Mouse (Mus musculus): Measurements from ENCODE around the gene Prkn. TPM values are rescaled to one million over a fixed set of nuclear protein-coding genes. Genes with fewer than 3 reads are reported as not detected.
A peak's percentile ranks its signal among the peaks of the same experiment; 100 is the strongest.

Gene Prkn
- total RNA-seq, 2 experiments from 2014 or later: 8.7 to 10.8 TPM

DNA sequence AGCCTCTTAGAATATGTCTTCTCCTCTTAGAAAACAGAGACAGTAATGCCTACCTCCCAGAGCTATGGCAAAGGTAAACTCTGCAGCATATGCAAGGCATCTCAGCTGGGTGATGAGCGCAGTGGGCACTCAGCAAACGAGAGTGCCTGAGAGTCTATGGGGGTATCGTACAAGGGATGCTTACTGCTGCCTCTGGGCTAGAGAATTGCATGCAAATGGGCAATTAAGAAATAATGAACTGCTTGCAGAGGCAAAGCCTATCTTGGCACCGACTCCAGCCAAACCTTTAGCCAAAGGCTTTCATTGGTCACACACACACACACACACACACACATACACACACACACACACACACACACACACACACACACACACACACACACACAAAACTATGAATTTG lies 290.7 kb downstream of the Prkn start:
- DNase-seq: no peak

- no peak for DNase-seq
Measured at GRCm38 (mm10) chr17:11142321-11142720, 302.1 kb downstream of the Prkn start.

DNA sequence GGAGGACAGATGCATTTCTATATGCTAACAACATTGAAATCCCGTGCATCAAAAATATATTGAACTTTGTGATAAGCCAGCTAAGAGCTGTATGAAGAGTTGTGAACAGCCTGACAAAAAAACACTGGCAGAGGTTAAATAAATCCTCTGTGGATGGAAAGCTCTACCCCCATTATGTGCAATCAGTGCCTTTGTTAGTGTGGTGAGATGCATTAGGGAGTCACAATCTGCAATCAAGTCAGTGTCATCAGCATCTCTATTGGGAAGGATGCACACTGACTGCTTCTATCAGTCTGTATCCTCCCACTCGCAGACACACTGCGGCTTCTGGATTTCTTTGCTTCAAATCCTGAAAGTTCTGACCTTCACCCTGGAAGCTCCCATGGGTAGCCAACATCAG lies 315.9 kb downstream of the Prkn start:
- no peak for DNase-seq

GRCm38 (mm10) chr17:11157536-11157935 lies 317.4 kb downstream of the Prkn start:
- no peak for DNase-seq

DNA sequence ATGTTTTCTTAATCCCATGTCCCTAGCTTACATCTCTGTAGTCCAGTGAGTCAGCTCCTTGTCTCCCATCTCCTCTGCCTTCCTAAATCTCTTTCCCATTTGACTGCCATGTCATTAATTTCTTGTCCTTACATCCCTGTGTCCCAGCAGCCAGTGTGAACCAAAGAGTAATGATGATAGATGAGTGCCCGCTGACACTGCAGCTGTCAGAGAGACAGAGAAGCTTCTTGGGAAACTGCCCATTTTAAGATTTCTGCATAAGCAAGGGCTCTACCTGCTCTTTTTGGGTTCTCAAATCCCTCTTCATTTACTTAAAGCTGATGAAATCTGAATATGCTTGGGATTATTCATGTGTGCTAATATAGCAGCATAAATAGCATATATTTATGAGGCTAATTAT lies 321.3 kb downstream of the Prkn start:
- no peak for DNase-seq

DNA sequence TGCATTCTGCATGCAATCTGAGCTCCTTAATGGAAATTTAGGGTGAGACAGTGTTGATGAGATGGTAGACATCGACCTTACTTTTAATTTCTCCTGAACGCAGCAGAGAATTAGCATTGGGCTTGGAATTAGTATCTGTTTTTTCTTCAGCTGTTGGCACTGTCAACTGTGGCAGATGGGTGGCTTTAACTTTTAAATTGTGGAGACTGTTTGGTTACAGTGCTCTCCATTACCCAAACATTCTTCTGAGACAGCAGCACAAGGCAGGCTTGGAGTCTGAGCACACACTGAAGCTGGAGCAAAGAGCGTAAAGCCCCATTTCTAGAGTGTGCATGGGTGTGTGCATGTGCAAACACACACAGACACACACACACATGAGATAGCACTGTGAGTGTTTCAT lies 322.6 kb downstream of the Prkn start:
- no peak for DNase-seq

- DNase-seq: no peak
Measured at GRCm38 (mm10) chr17:11187356-11187755, 347.2 kb downstream of the Prkn start.

DNA sequence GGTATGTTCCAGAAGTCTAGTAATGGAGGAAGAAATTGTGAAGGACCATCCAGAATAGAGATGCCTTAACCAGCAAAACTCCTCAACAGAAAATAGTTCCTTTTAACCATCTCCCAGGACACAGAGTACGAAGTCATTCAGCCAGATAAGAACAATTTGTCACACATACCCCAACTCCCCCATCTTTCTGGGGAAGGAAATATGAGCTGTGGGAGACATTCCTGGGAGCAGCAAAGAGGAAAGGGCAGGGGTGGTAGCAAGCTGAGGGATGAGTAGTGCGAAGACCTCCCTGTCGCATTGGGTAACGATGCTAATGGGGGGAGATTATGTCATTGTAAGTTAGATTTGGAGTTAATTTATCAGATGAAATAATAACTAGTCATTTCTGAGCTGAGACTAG lies 348.3 kb downstream of the Prkn start:
- no peak for DNase-seq

DNA sequence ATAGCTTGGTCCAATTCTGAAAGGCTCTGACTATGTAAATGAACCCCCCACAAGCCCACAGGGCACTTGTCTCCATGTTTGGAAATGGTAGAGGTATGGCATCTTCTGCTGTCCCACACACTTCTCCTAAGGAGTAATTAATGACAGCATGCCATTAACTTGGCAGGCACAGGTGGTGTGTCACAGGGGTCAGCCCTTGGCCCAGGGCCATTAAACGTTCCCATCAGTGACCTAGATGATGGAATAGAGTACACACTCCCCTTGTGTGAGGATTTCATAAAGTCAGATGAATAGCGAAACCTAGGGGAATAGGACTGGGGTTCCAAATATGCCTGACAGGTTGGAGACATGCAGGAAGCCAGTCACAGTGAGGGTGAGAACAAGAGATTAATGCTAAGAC lies 350.1 kb downstream of the Prkn start:
- no peak for DNase-seq

GRCm38 (mm10) chr17:11198134-11198533 lies 357.9 kb downstream of the Prkn start:
- no peak for DNase-seq

GRCm38 (mm10) chr17:11209063-11209462 lies 368.9 kb downstream of the Prkn start:
- DNase-seq: peak; percentile 70

GRCm38 (mm10) chr17:11211006-11211405 lies 370.8 kb downstream of the Prkn start:
- no peak for DNase-seq

- DNase-seq: peak; percentile 34
Measured at GRCm38 (mm10) chr17:11211591-11211990, 371.4 kb downstream of the Prkn start.

- no peak for DNase-seq
Measured at GRCm38 (mm10) chr17:11213689-11214088, 373.5 kb downstream of the Prkn start.

DNA sequence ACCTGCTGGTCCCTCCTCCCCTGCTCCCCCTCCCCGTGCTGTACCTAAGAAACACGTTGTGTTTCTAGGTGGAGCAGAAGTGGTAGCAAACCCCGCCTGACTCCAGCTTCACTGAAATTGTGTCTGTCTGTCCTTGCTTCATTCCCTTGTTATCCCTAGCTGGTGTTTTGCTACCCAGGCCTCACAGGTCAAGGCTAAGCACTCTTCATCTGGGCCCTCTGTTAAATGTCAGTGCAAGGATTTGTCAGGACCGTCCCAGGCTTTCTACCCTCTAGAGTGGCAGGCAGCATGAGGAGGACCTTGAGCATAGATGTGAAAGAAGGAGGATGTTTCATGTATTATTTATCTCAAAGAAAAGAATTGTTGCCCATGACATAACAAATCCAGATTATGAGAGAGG lies 388.8 kb downstream of the Prkn start:
- no peak for DNase-seq

DNA sequence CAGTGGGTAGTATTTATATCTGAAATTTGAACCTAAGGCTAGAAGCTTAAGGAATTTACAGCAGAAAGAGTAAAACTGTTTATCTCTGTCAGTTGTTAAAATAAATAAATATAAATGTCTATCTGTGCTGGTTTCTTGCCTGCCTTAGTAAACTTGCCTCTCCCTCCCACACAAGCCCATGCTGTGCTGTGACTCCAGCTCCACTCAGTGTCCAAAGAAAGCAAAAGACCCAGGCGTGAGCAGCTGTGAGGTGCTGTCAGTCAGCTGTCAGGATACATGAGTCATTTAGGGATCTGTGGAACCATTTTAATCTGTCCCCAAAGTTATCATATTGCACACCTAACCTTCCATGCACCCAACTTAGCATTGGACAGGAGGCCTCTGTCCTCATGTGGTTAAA lies 389.2 kb downstream of the Prkn start:
- no peak for DNase-seq

DNA sequence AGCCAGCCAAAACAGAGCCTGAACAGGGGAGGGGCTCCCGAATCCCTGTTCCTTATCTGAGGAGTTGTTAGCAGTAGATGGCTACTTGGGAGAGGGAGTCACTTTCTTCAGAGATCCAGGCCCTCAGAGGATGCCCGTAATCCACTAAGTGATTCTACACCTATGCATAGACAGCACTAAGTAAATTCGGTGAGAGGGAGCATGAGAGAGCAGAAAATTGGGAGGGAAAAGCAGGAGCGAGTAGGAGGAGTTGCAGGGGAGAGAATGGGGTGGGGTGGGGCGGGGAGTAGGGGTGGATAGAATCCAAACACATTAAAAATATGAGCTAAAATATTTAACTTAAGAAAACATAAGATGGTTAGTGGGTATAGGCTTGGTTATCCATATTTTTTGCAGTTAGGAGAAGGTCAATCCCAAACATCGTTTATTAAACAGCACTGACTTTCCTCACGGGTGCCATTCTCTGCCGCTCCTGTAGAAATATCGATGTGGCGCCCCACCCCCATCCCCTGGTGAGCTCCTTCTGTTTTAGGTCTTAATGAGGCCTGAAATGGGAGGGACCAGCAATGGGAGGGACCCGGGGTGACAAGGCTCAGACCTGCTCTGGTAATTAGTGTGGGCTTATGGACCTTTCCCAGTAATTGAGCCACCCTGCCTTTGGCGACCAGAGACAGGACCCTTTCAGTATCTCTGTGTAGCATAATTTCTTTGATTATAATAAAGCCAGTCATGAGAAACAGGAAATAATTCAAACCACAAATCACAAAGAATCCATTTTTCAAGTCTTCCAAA lies 390.6 kb downstream of the Prkn start:
- DNase-seq: no peak

DNA sequence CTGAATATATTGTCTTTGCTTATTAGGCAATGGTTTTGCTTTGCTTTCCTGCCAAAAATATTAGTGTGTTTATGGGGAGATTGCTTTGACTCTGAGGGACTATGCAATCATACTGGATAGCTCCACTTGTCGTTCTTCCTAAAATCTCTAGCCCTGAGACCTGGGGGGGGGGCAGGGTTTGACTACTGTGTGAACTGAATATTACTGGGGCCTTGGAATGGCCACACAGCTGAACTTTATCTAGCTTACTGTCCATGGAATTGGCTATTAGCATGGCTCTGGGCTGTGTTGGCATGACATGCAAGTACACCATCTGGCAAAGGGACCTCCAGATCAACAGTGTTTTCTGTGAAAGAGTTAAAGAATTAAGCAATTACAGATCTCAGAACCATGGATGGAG lies 395.1 kb downstream of the Prkn start:
- no peak for DNase-seq

DNA sequence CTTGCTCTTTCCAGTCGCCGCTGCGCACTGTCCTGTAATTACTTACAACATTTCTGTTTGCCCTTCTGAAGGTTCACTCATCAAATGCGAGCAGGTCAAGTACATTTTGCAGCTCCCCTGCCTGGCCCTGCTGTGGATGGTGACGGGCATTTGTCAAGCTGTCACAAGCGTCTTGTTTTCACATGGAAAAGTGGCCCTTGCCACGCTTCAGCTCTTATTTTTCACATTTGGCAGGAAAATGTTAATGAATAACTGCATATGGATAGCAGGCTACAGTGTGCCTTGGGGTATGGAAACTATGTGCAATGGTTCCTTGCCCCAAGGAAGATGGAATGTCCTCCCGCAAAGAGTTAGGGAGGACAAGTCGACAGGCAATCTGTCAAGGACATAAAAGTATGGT lies 404.9 kb downstream of the Prkn start:
- no peak for DNase-seq

DNA sequence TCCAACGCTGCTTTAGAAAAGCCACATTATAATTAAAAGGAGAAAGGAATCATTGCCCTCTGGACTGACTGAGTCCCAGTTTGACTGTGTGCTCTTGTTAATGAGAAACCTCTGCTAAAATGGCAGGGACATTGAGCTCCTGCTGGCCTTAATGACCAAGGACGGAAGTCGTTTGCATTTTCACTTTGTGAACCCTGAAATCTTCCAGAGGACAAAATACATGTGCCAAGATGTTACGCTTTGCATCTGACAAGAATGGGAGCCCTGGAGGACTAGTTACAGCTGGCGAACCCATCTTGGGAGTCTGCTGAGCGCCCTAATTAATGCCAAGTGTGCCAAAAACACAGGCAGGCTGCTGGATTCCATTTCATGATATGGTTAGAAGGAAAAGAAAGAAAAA lies 409.0 kb downstream of the Prkn start:
- DNase-seq: no peak

GRCm38 (mm10) chr17:11260663-11261062 lies 420.5 kb downstream of the Prkn start:
- no peak for DNase-seq

- no peak for DNase-seq
Measured at GRCm38 (mm10) chr17:11261679-11262078, 421.5 kb downstream of the Prkn start.

DNA sequence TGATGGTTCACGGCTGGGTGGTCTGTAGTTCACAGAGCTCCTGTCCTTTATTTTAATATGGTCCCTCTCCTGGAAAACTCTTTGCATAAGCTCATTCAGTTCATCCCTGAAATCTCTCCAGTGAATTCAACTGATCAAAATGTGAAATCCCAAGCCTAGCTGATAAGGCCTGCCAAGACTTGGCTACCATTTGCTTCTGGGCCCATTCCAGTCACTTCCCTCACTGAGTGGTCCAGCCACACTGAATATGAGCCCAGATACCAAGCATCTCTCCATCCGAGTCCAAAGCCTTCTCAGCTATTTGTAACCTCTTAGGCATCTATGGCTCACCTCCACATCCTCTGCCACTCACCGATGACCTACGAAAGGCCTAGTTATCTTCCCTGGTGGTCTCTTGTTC lies 427.8 kb downstream of the Prkn start:
- DNase-seq: no peak

GRCm38 (mm10) chr17:11270179-11270578 lies 430.0 kb downstream of the Prkn start:
- no peak for DNase-seq

DNA sequence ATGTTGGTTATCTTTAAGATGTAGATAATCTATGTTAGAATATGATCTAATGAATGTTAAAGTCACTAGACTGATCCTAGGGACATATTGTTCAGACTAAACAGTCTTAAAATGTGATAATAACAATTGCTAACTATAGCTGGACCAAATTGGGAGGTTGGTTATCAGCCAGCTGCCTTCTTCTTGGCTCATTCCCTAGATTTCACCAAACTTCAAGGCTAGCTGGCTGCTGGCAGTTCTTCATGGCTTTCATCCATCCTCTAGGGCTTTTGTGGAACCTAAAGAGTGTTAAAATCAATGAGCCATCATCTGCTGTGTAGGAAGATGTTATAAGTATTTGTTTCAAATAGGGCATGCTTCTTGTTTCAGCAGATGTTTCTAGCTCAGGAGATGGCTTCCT lies 431.7 kb downstream of the Prkn start:
- DNase-seq: peak; percentile 14

Measured in adrenal gland, postnatal 10 days (tissue).